Mouse (Mus musculus) cortical plate, adult 2 months (tissue): ENCODE results near the gene Gga1. TPM values are rescaled to one million over a fixed set of nuclear protein-coding genes. Genes with fewer than 3 reads are reported as not detected.
A peak's percentile ranks its signal among the peaks of the same experiment; 100 is the strongest.

Experiments used
- H3K27ac ChIP-seq: fragments of 200-500 bp; 2 replicates; pipeline ENCODE4 v1.5.1; 2012; ENCODE audit warnings: low read length, control low read depth, inconsistent platforms; ENCODE audit not compliant: insufficient read depth
- H3K4me1 ChIP-seq: fragments of 200-500 bp; 2 replicates; pipeline ENCODE4 v1.6.1; 2011; ENCODE audit warnings: low read length; ENCODE audit not compliant: control insufficient read depth, insufficient read depth
- H3K4me3 ChIP-seq: fragments of 200-500 bp; 2 replicates; pipeline ENCODE4 v1.5.1; 2011; ENCODE audit warnings: mild to moderate bottlenecking, low read length, control low read depth; ENCODE audit not compliant: insufficient read depth
- CTCF ChIP-seq: fragments of 200-500 bp; IDR thresholded peaks from 2 replicates; pipeline ENCODE4 v1.5.1; 2011; ENCODE audit warnings: mild to moderate bottlenecking, control low read depth, low read length; ENCODE audit not compliant: insufficient read depth; ENCODE audit errors: extremely low read depth
- POLR2A ChIP-seq: fragments of 200-500 bp; IDR thresholded peaks from 2 replicates; pipeline ENCODE4 v1.6.1; 2011; ENCODE audit warnings: mild to moderate bottlenecking, low read length, control low read depth; ENCODE audit not compliant: insufficient read depth; ENCODE audit errors: extremely low read depth
- polyA plus RNA-seq: library from polyadenylated mRNA; depleted of rRNA; stranded (reverse); fragments of >200 nt; gene quantifications from 2 replicates; pipeline ENCODE4 v1.2.3, GENCODE M21; 2012

Gga1 gene
- polyA plus RNA-seq, 1 experiment = 72.6 TPM

GRCm38 (mm10) chr15:78916052-78916826, 39.2 kb downstream of the Gga1 start:
- H3K4me1 ChIP-seq = peaks cover 6% of the 10 kb centered on the region
- TF ChIP-seq CTCF (no peak), POLR2A (no peak)
- H3K27ac ChIP-seq = no peak overlapping the region
- peak overlapping the region; percentile 87 for H3K4me3 ChIP-seq

GRCm38 (mm10) chr15:78918126-78918525, 41.1 kb downstream of the Gga1 start:
- no peak for TF ChIP-seq CTCF
- no peak for TF ChIP-seq POLR2A
- H3K4me3 ChIP-seq = no peak overlapping the region
- H3K27ac ChIP-seq = no peak overlapping the region
- H3K4me1 ChIP-seq = peaks cover 6% of the 10 kb centered on the region

- no peak overlapping the region for H3K4me3 ChIP-seq
- peaks cover 6% of the 10 kb centered on the region for H3K4me1 ChIP-seq
- TF ChIP-seq CTCF (no peak), POLR2A (no peak)
- no peak overlapping the region for H3K27ac ChIP-seq
These were observed 42.9 kb downstream of the Gga1 start for GRCm38 (mm10) chr15:78919914-78920313.

- TF ChIP-seq CTCF (no peak), POLR2A (no peak)
These were observed 45.7 kb downstream of the Gga1 start for GRCm38 (mm10) chr15:78922700-78923099.

GRCm38 (mm10) chr15:78923585-78923984, 46.6 kb downstream of the Gga1 start:
- no peak overlapping the region for H3K27ac ChIP-seq
- H3K4me3 ChIP-seq = no peak overlapping the region
- H3K4me1 ChIP-seq = peaks cover 4% of the 10 kb centered on the region
- TF ChIP-seq CTCF = no peak
- no peak for TF ChIP-seq POLR2A

More at GRCm38 (mm10) chr15:78922700-78923099, 45.7 kb downstream of the Gga1 start:
- Histone ChIP-seq H3K4me1 (peaks cover under 1% of the 10 kb centered on the region), H3K27ac (no peak overlapping the region), H3K4me3 (no peak overlapping the region)

GRCm38 (mm10) chr15:78925129-78925528, 48.1 kb downstream of the Gga1 start:
- peaks cover 4% of the 10 kb centered on the region for H3K4me1 ChIP-seq
- TF ChIP-seq POLR2A (no peak), CTCF (no peak)
- no peak overlapping the region for H3K27ac ChIP-seq
- H3K4me3 ChIP-seq = no peak overlapping the region

- peak within 1 kb of the TSS; percentile 21; the same call in 1 of the 2 replicates for H3K4me3 ChIP-seq
- TF ChIP-seq POLR2A (no peak), CTCF (no peak)
- H3K27ac ChIP-seq = 0 out of 2 replicates have a peak within 1 kb of the TSS, but pooled peaks have one; percentile 50
- H3K4me1 ChIP-seq = peaks cover 4% of the 10 kb centered on the region
These were observed 49.3 kb downstream of the Gga1 start, which contains the start of gene Lgals1 for GRCm38 (mm10) chr15:78926021-78926919. Gene Lgals1 (plus strand): TSS chr15:78926725.

GRCm38 (mm10) chr15:78927021-78927787, 50.2 kb downstream of the Gga1 start:
- H3K4me3 ChIP-seq = peak overlapping the region; percentile 21; the same call in 1 of the 2 replicates
- TF ChIP-seq CTCF (no peak), POLR2A (no peak)
- peaks cover 4% of the 10 kb centered on the region for H3K4me1 ChIP-seq
- no peak overlapping the region for H3K27ac ChIP-seq

GRCm38 (mm10) chr15:78927788-78928457, 50.9 kb downstream of the Gga1 start:
- Histone ChIP-seq H3K4me1 (peaks cover 4% of the 10 kb centered on the region), H3K4me3 (peak overlapping the region; percentile 21), H3K27ac (no peak overlapping the region)
- TF ChIP-seq CTCF = no peak
- TF ChIP-seq POLR2A = no peak
